Mouse (Mus musculus): Measurements from ENCODE around the gene Rgs9.

The Rgs9 gene

DNA sequence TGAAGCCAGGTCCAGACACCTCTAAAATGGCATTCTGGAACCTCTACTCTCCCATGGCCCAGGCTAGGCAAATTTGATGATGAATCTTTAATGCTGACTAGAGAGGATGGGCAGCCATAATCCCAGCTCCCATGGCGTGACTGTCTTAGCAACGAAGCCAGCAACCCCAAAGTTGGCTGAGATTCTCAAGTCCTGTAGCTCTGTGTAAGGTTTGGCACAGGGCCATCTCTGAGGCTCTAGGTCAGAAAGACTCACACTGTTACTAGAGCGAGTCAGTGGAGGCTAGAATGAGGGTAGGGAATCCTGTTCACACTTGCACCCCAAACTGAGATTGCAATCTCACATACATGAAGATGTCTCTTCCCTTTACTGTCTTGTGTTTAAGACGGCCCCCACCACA lies 57.8 kb downstream of the Rgs9 start:
- DNase-seq (ENCODE audit: low read depth, low spot score), result no peak

DNA sequence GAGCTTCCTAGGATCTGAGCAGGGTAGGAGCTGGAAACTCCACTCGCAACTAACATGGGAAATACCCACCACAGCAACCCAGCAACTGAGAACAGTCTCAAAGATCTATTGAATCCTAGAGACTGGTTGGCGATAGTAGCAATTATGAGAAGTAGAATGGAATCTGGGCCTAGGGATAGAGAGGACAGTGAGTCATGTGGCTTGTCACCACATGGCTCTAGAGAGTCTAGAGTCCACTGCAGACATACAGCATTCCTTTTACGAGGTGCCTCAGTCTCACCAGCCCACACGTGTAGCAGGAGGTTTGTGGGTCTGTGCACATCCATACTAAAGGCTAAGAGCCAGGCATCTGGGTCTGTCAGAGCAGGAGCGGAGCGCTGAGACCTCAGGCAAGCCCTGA lies 59.3 kb downstream of the Rgs9 start:
- DNase-seq (ENCODE audit: low read depth, low spot score), result no peak

DNA sequence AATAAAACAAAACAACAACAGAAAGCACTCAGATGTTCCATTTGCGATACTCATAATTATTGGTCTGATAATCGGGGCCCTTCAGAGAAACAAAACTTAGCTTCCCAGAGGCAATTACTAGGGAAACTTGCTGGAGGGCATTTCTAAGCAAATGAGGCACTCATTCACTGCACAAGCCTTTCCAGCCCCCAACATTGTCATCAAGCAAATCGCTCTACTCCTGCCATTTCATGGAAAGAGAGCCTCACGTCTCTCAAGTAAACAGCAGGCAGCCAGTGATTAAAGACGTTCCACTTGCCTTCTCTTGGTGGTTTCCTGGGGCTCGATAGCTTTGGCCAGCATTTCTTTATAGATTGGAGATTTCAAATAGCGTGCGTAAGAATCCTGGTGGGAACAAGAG lies 60.1 kb downstream of the Rgs9 start:
- DNase-seq (ENCODE audit: low read depth, low spot score), result no peak

DNA sequence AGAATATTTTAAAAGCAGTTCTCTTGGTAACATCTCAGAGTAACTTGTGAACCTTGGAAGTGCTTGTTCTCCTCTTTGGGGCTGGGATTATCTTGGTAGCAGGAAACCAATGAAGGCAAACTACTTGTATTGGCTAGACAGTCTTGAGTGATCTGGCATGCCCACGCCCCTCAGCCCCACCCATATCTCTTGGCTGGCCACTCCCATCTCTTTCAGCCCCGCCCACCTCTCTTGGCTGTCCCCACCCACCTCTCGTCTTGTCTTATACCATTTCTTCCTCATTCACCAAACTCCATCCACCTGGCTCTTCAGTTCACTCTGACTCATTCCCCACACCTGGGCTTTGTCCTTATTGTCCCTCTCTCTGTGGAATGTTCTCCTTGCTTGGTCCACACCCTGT lies 64.3 kb downstream of the Rgs9 start:
- no peak for DNase-seq (ENCODE audit: low read depth, low spot score)

DNA sequence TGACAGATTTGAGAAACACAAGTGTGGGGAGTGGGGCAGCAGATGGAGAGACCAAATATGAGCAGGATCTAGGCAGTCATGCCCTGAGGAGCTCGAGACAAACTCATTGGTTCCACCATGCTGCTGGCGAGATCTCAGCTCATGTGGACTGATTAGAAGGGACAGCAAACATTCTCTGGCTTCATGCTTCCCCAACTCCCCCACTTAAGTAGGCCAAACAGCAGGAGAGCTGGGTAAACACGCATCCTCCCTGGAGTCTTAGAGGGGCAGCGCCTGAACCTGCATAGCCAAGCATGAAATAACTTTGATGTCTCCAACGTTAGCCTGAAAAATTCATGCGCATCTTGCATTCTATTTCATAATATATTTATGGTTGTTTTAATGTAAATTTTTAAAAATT lies 65.1 kb downstream of the Rgs9 start:
- DNase-seq (ENCODE audit: low read depth, low spot score), result no peak

DNA sequence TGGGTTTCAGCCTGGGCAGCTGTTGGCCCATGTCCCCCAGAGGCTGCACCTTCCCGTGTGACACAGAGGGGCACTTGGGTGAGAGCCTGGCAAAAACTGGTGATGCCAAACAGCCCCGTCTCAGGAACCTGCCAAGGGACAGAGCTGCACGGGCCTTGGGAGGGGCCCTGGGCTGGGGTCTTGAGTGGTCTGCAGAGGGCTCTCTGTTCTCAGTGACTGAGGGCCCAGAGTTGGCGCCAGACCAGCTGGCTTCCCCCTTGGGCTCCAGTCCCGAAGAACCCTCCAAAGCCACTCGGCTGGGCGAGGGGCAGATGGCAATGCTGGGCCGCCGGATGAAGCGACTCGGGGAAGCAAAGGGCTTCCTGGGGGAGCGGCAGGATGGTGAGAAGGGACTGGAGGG lies 70.8 kb downstream of the Rgs9 start:
- DNase-seq (ENCODE audit: low read depth, low spot score), result no peak

DNA sequence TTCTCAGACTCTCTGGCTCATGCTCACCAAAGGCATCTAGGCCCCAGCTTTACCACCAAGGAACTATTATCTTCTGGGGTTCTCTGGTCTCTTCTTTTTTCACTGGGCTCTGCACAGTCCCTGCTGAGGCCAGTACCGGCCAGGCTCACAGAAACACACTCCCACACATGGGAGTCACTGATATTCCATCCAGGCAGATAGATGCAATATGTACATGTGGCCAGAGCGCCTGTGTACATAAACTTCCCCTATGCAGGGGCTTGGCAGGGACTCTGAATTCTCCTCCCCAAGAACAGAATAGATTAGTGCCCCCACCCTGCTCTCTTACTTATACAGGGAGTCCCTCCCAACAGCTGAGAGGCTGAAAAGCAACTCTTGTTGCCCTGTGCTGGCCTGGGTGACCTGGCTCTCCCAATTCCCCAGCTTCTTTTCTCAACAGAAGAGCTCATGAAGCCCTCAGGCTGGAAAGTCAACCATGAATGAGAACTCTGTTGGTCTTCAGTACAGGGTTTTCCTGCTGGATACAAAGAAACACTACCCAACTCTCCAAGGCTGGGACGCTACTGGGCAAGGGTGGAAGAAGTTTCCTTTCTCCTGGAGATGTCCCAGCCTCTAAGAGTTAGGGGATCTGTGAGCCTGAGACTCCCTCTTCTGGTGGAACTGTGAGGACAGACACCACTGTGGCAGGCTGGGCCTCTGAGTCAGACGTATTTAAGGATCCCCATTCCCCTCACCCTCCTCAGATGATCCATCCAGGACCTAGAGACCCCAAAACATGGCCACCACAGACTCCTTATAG lies 76.5 kb downstream of the Rgs9 start:
- DNase-seq (ENCODE audit: low read depth, low spot score), result peak; percentile 13

DNA sequence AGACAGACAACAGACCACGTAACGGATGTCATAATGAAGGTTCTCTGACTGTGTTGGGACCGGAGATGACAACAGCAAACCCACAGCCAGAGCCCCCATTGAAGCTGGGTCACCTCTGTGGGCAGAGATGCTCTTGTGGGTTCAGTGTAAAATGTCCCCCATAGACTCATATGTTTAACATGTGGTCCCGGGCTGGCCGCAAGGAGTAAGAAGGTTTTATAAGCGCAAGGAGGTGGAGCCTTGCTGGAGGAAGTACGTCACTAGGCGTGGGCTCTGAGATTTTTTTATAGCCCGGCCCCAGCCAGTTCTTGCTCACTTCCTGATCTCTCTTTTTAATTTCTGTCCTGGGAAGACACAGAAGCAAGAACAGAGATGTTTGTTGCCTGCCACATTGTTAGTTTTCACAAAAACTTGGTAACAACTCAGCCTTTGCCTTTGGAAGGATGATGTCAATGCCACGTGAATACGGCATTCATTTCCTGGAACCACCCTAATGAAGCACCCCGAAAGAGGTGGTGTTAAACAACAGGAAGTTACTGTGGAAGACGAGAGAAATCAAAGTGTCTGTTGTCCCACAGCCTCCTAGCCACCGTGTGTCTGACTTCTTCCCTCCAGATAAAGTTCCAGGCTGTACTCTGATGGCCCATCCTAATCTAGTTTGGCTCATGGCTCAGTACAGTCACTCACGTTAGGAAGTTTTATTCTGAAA lies 79.1 kb downstream of the Rgs9 start:
- no peak for DNase-seq (ENCODE audit: low read depth, low spot score)

DNA sequence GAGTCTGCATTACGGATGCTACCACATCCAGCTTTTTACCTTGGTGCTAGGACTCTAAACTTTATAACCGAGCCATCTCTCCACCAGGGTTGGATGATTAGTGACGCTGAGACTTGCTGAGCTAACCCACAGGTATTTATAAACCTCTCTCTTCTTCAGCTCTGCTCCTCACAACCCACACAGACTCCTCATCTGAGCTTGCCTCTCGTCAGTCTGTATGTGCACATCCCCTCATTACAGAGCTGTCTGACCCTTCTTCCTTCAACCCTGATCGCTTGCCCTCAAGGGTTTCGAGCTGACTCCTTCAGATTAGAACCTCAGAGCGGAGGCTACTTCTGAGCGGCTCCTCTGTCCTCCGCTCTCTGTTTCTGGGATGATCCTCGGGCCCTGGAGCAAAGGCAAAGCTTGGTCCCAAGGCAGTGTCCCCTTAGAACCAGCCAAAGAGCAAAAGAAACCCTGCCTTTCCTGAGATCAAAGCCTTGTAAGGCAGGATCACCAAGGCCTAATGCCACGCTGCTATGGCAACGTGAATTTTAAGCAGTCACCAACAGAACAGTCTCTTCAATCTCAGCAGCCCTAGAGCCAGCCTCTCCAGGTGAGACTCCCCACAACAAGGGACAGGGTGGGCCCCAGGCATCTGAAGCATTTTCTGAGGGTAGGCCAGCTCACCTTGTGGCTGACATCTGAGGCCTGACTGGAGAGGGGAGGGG lies 79.9 kb downstream of the Rgs9 start:
- DNase-seq (ENCODE audit: low read depth, low spot score), result no peak

DNA sequence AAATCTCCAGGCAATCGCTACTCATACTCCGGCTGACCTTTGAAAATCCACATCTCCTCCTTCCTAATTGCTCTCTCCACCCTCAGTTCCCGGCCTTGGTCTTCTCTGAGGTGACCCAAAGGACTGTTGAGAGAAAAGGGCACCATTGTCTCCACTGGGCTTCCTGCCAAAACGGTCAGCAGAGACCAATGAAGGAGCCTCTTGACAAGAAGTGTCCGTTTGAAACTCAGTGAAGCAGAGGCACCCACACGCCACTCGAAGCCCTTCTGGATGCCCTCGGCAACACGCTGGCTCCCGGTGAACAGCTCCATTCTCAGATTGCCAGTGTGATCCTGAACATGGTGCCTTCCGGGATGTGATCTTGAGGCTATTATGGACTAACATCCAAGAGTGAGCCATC lies 87.2 kb downstream of the Rgs9 start:
- DNase-seq (ENCODE audit: low read depth, low spot score), result no peak

DNA sequence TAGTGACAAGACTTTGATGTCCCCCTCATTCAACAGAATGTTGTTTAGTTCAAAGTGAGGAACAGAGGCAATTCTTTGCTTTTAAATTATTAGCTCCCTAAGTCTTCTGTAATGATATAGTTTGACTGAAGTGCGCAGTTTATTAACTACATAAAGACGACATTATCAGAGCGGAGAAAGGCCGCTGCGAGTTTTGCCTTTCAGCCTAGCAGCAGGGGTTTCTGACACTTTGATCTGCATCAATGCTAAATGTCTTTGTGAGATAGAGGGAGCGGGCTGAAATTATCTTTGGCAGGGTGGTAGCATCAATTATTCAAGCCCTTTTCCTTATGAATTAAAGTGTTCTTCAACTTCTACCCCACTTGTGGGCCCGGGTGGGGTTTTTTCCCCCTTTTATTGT lies 87.6 kb downstream of the Rgs9 start:
- no peak for DNase-seq (ENCODE audit: low read depth, low spot score)

DNA sequence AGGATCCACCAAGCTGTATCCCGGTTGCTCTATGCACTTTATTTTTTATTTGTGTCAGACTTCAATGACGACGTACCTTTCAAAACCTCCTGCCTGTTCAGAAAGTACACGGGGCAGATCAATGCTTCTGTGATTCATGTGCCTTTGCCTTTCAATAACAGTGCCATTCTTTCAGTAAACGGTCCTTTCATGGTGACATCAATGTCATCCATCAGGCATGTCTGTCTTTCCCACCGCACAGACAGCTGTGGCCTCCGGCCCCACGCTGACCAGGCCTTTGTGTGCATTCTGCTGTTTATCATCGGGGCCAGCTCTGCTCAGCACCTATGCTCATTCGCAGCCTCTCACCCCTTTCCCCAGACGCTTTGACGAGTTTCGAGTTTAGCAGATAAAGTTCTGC lies 91.2 kb downstream of the Rgs9 start:
- DNase-seq (ENCODE audit: low read depth, low spot score), result no peak

DNA sequence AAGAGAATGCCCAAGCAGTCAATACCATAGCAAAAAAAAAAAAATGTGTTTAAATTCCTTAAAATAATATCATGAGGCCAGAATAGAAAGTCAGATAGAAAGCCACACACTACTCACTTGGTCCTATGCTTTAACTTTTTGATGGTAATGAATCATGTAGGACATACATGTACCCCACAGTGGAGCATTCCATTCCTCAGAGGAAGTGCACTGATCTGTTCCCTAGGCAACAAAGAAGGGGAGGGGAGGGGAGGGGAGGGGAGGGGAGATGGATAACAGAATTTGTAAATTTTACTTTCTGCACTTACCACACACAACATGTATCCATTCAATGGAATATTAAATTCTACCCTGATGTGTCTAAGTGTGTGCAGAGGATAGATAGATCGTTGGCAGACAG lies 91.9 kb downstream of the Rgs9 start:
- no peak for DNase-seq (ENCODE audit: low read depth, low spot score)

DNA sequence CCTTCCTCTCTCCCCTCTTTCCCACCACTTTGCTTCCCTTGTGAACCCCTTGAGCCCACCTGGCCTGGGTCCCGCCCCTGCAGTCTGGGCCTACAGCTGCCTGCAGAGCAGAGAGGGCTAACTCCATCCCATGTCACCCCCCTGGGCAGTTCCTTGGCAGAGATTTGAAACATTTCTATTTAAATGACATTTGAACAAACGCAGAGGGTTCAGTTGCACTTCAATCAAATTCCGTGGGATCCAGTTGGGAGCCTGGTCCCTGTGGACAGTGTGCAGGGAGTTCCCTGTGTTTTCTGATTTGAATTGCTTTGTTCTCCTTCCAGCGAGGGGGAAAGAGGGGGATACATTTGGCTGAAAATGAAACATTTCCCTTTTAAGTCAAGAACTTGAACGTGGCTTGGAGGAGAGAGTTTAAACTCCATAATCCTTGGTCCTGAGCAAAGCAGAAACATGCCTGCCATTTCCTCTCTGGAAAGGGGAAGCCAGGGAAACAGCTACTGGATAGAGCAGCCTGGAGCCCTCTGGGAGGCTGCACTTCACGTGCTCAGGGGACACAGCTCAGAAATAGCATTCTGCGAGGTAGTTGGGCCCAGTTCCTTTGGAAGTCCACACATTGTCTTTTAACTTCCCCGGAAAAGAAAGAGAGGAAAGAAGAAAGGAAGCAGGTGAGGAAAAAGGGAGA lies 98.2 kb downstream of the Rgs9 start:
- no peak for DNase-seq (ENCODE audit: low read depth, low spot score)

DNA sequence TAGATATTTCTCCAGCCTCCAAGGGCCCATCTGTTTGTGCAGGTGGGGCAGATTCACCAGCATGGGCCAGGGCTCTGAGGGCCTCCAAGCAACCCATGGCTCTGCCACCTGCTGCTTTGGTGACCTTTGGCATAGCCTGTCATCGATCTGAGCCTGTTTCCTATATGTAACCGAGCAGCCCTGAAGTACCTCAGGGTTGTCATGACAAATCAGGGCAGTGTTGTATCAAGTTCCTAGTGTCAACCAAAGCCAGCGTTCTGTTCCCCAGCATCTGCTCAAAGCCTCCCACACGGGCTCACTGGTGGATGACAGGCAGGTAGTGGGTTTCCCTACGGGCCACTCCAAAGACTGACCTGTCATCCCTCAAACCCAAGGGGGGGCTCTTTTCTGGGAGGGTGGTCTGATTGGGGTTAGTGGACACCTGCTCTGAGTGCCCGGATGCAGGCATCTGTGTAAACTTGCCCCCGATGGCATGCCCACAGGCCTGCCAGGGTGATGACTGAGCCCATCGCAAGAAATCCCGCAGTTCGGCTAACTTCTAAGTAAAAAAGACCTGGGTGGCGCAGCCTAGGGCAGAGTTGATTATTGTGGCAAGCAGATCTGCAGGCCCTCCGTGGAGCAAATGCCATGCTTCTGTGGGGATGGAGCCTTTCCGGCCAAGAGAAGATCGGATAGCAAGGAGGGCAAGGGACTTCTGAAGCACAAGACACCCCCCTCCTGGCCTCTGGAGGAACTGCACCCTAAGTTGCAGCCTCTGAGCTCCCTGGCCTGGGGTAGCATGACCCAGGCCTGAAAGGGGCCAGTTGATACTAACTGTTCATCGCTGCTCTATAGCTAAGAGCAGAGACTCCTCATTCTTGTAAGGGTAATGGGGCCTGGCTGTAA lies 105.0 kb downstream of the Rgs9 start:
- DNase-seq (ENCODE audit: low read depth, low spot score), result peak; percentile 68

DNA sequence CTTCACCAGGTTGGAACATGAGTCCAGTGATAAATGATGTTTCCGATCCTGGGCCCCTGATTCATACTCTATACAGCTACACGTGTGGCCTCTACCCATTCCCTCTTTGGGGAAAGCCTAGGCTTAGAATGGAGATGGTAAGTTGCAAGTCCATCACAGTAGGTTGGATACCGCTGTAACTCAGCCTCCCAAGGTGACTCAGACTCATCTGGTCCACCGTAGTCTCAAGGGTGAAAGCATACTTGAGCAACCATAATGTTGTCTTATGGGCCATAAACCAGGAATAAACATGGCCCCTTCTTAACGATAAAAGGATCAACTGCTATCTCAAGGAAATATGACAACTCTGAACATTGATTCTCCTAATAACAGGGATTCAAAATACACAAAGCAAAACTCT lies 109.7 kb downstream of the Rgs9 start:
- DNase-seq (ENCODE audit: low read depth, low spot score), result no peak

DNA sequence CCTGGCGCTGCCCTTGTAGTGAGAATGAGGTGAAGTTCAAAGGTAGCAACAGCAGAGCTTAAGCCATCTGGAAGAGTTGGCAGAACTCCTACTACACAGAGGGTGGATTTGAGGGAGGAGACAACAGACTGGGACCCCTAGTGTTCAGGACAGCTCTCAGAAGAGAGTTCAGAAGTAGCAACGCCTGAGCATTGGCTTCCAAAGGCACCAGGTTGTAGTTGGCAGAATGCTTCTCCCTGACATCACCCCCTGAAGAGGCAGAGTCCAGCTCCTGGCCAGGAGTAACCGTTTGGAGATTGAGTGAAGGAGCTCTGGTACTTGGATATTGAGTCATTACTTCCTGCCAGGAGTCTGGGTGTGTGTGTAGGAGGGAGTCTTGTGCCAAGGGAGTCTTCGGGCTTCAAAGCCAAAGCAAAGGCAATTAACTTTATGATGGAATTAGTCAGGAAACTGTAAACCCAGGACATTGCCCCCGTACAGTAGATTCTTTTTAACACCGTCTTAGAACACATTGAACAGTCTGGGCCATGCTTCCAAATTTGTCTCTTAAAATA lies 110.2 kb downstream of the Rgs9 start:
- DNase-seq (ENCODE audit: low read depth, low spot score), result no peak

DNA sequence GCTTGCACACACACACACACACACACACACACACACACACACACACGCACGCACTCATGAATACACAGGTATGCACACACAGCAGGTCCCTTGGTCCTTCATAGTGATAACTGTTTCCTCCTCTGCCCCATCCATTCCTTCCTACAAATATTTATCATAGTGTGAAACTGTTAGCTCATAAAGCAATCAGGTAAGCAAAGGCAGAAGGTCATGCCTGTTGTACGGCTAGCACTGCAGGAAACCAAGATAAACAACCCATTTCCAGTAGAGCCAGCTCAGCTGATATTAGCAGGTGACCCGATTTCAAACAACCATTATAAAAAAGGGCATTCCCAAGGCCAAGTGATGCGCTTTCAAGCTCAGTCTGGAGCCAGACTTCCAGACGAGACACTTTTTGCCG lies 116.8 kb downstream of the Rgs9 start:
- DNase-seq (ENCODE audit: low read depth, low spot score), result no peak

DNA sequence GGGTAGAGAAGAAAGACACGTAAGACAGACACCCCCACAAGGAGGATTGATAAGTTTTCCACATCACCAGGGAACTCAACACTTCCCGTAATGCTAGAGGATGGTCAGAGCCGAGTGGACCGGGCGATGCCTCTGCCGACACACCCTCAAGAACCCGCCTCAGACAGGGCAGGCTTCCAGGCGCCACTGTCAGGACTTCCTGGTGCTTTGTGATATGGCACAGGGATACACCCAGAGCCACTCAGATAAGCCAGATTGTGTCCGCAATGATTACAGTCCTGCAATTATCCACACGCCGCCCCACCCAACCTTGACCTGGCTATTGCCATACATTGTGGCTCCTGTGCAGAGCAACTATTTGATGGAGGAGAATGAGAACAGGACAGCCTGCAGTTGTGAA lies 117.6 kb downstream of the Rgs9 start:
- no peak for DNase-seq (ENCODE audit: low read depth, low spot score)

DNA sequence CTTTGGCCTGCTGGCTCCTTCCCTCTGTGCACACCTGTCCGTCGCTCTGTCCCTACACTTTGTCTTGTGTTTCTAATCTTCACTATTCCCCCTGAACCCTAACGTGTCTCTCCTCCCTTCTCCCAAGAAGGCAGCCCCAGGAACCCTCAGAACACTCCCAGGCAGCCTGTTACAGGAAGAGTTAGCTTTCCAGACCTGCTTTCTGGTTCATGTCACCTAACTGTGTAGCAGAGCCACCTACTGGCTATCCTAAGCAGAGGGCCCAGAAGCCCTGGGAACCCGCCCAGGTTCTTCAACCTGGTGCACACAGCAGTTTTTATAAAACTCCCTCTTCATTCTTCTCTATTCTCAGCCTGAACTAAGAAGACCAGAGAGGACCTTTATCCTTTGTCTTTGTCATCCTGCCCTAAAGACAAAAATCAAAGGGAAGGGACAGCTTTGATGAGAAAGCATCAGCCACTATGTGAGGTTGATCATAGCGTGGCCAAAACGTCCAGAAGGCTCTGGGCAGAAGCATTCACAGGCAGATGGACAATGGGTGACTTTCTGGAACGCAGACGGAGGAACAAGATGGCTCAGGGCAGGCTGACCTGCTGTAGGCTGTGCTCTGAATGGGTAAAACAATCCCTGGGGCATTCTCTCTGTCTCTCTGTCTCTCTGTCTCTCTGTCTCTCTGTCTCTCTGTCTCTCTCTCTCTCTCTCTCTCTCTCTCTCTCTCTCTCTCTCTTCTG lies 119.0 kb downstream of the Rgs9 start:
- no peak for DNase-seq (ENCODE audit: low read depth, low spot score)

All from A20 (cell line).